Mouse (Mus musculus) hindbrain, embryonic 11.5 days (tissue): ENCODE measurements around the gene Farsa. TPM values are rescaled to one million over a fixed set of nuclear protein-coding genes. Genes with fewer than 3 reads are reported as not detected.
A peak's percentile ranks its signal among the peaks of the same experiment; 100 is the strongest.

Experiments used
- ATAC-seq: fragments of 200-750 bp; cut with Nextera tagmentation; 2 replicates; pipeline ENCODE4 v1.8.0; 2017; ENCODE audit warnings: mild to moderate bottlenecking, moderate TSS enrichment, moderate library complexity; ENCODE audit not compliant: low FRiP score
- DNase-seq: peaks from one replicate; pipeline ENCODE4 v3.0.0-alpha.2; 2015; ENCODE audit warnings: low spot score
- H3K27ac ChIP-seq: fragments of 300-500 bp; sonication (generic); 2 replicates; pipeline ENCODE4 v1.5.1; 2014; ENCODE audit warnings: mild to moderate bottlenecking, low read depth, low read length
- H3K27me3 ChIP-seq: fragments of 300-500 bp; sonication (generic); 2 replicates; pipeline ENCODE4 v1.6.1; 2014; ENCODE audit warnings: mild to moderate bottlenecking, low read length, moderate library complexity, mixed read lengths; ENCODE audit not compliant: control insufficient read depth, insufficient read depth
- H3K36me3 ChIP-seq: fragments of 300-500 bp; sonication (generic); 2 replicates; pipeline ENCODE4 v1.6.1; 2014; ENCODE audit warnings: mild to moderate bottlenecking, low read length, moderate library complexity, mixed read lengths; ENCODE audit not compliant: control insufficient read depth, insufficient read depth
- H3K4me1 ChIP-seq: fragments of 300-500 bp; sonication (generic); replicated peaks from 2 replicates; pipeline ENCODE4 v1.6.1; 2014; ENCODE audit warnings: low read length, mixed read lengths; ENCODE audit not compliant: control insufficient read depth, insufficient read depth
- H3K4me2 ChIP-seq: fragments of 300-500 bp; sonication (generic); replicated peaks from 2 replicates; pipeline ENCODE4 v1.6.1; 2014; ENCODE audit warnings: mild to moderate bottlenecking, low read depth, low read length
- H3K4me3 ChIP-seq: fragments of 300-500 bp; sonication (generic); 2 replicates; pipeline ENCODE4 v1.5.1; 2014; ENCODE audit warnings: low read depth, low read length
- H3K9ac ChIP-seq: fragments of 300-500 bp; sonication (generic); 2 replicates; pipeline ENCODE4 v1.6.1; 2014; ENCODE audit warnings: low read depth, low read length
- H3K9me3 ChIP-seq: fragments of 300-500 bp; sonication (generic); 2 replicates; pipeline ENCODE4 v1.6.1; 2016; ENCODE audit warnings: low read length; ENCODE audit not compliant: control insufficient read depth
- WGBS: fragments of 180-500 bp; shearing (Covaris S2); extraction: QIAGEN DNeasy Blood & Tissue Kit; methylation state at CpG from one replicate; pipeline ENCODE4 v1.1.7; 2014; 5-methylcytosine and 5-hydroxymethylcytosine counted together
- polyA plus RNA-seq: library from polyadenylated mRNA; unstranded; fragments of >200 nt; fragmentation: Nextera tagmentation; extraction: Ambion mirVana; gene quantifications from 2 replicates; pipeline ENCODE4 v1.2.1, GENCODE M21; 2014

The Farsa gene
- 89.6 and 91.4 TPM in 2 replicates for polyA plus RNA-seq

GRCm38 (mm10) chr8:84856864-84857441 is at the start of gene Farsa:
Gene Farsa, plus strand, starts transcription at chr8:84856989.
- Histone ChIP-seq H3K27me3 (no peaks in the 10 kb centered on the region), H3K27ac (peak within 1 kb of the TSS; percentile 52; the same call in 1 of the 2 replicates), H3K9me3 (no peaks in the 10 kb centered on the region), H3K36me3 (peaks cover 5% of the 10 kb centered on the region; the same call in 1 of the 2 replicates), H3K9ac (peak within 1 kb of the TSS; percentile 84), H3K4me1 (peaks cover 7% of the 10 kb centered on the region), H3K4me2 (peak within 1 kb of the TSS; percentile 82), H3K4me3 (peak within 1 kb of the TSS; percentile 92)
- DNase-seq, result peak; percentile 96
- ATAC-seq, result peak; percentile 89
- under 1% methylated on average over 39 of the region's 39 CpGs for WGBS

GRCm38 (mm10) chr8:84809109-84809940 is 47.5 kb upstream of the Farsa start:
- no peak overlapping the region for H3K9ac ChIP-seq
- no peaks in the 10 kb centered on the region for H3K4me1 ChIP-seq
- H3K4me2 ChIP-seq, result no peak overlapping the region
- peaks cover 47% of the 10 kb centered on the region for H3K27me3 ChIP-seq
- 48% methylated on average over 12 of the region's 12 CpGs for whole genome bisulfite sequencing
- ATAC-seq, result no peak
- no peak for DNase-seq
- no peak overlapping the region for H3K4me3 ChIP-seq
- H3K36me3 ChIP-seq, result no peaks in the 10 kb centered on the region
- H3K9me3 ChIP-seq, result no peaks in the 10 kb centered on the region
- H3K27ac ChIP-seq, result no peak overlapping the region

- Histone ChIP-seq H3K27ac (no peak overlapping the region), H3K36me3 (no peaks in the 10 kb centered on the region), H3K9ac (no peak overlapping the region), H3K9me3 (no peaks in the 10 kb centered on the region), H3K4me2 (no peak overlapping the region), H3K4me3 (no peak overlapping the region), H3K27me3 (peaks cover 45% of the 10 kb centered on the region), H3K4me1 (peaks cover 5% of the 10 kb centered on the region; the same call in 1 of the 2 replicates)
- ATAC-seq (no peak), DNase-seq (no peak)
- WGBS, result 68% methylated on average over 5 of the region's 5 CpGs
Observed at GRCm38 (mm10) chr8:84809941-84810280, 46.9 kb upstream of the Farsa start.

GRCm38 (mm10) chr8:84810896-84811295 is 45.9 kb upstream of the Farsa start:
- H3K27ac ChIP-seq, result 0 out of 2 replicates have a peak overlapping the region, but pooled peaks have one; percentile 1
- no peaks in the 10 kb centered on the region for H3K36me3 ChIP-seq
- peaks cover 38% of the 10 kb centered on the region for H3K27me3 ChIP-seq
- peak overlapping the region; percentile 24; the same call in 1 of the 2 replicates for H3K4me2 ChIP-seq
- H3K4me1 ChIP-seq, result peaks cover 6% of the 10 kb centered on the region; the same call in 1 of the 2 replicates
- peak; percentile 90 for ATAC-seq
- H3K4me3 ChIP-seq, result peak overlapping the region; percentile 20; the same call in 1 of the 2 replicates
- WGBS, result 1% methylated on average over 30 of the region's 32 CpGs
- H3K9ac ChIP-seq, result peak overlapping the region; percentile 40; the same call in 1 of the 2 replicates
- peak; percentile 96 for DNase-seq
- no peaks in the 10 kb centered on the region for H3K9me3 ChIP-seq

GRCm38 (mm10) chr8:84811303-84811702 is 45.5 kb upstream of the Farsa start:
- WGBS, result 19% methylated on average over 10 of the region's 10 CpGs
- peaks cover 38% of the 10 kb centered on the region for H3K27me3 ChIP-seq

GRCm38 (mm10) chr8:84813059-84813458 is 43.7 kb upstream of the Farsa start:
- 1% methylated on average over 5 of the region's 5 CpGs for WGBS
- Histone ChIP-seq H3K27me3 (peaks cover 31% of the 10 kb centered on the region), H3K4me2 (no peak overlapping the region), H3K27ac (no peak overlapping the region), H3K4me3 (no peak overlapping the region), H3K4me1 (peaks cover 6% of the 10 kb centered on the region; the same call in 1 of the 2 replicates), H3K9ac (no peak overlapping the region), H3K9me3 (no peaks in the 10 kb centered on the region), H3K36me3 (no peaks in the 10 kb centered on the region)
- peak; percentile 91 for DNase-seq
- ATAC-seq, result no peak

More at GRCm38 (mm10) chr8:84811303-84811702, 45.5 kb upstream of the Farsa start:
- peaks cover 6% of the 10 kb centered on the region; the same call in 1 of the 2 replicates for H3K4me1 ChIP-seq
- ATAC-seq, result peak; percentile 10
- peak overlapping the region; percentile 20; the same call in 1 of the 2 replicates for H3K4me3 ChIP-seq
- H3K4me2 ChIP-seq, result peak overlapping the region; percentile 24; the same call in 1 of the 2 replicates
- H3K9ac ChIP-seq, result peak overlapping the region; percentile 40; the same call in 1 of the 2 replicates
- H3K9me3 ChIP-seq, result no peaks in the 10 kb centered on the region
- H3K36me3 ChIP-seq, result no peaks in the 10 kb centered on the region
- peak overlapping the region; percentile 17; the same call in 1 of the 2 replicates for H3K27ac ChIP-seq
- peak; percentile 41 for DNase-seq

- Histone ChIP-seq H3K9ac (no peak overlapping the region), H3K27ac (no peak overlapping the region), H3K4me1 (peaks cover 6% of the 10 kb centered on the region; the same call in 1 of the 2 replicates), H3K4me3 (no peak overlapping the region), H3K9me3 (no peaks in the 10 kb centered on the region), H3K4me2 (no peak overlapping the region), H3K36me3 (no peaks in the 10 kb centered on the region), H3K27me3 (peaks cover 26% of the 10 kb centered on the region)
- DNase-seq (no peak), ATAC-seq (no peak)
- 89% methylated on average over 3 of the region's 3 CpGs for WGBS
Observed at GRCm38 (mm10) chr8:84813830-84814229, 43.0 kb upstream of the Farsa start.

GRCm38 (mm10) chr8:84814240-84814554 is 42.6 kb upstream of the Farsa start:
- WGBS, result 80% methylated on average over 11 of the region's 11 CpGs
- Histone ChIP-seq H3K27me3 (peaks cover 23% of the 10 kb centered on the region), H3K4me3 (0 out of 2 replicates have a peak overlapping the region, but pooled peaks have one; percentile 3), H3K4me1 (peaks cover 6% of the 10 kb centered on the region; the same call in 1 of the 2 replicates), H3K9me3 (no peaks in the 10 kb centered on the region), H3K36me3 (no peaks in the 10 kb centered on the region), H3K9ac (no peak overlapping the region), H3K4me2 (no peak overlapping the region), H3K27ac (no peak overlapping the region)
- DNase-seq (no peak), ATAC-seq (no peak)
